Mouse (Mus musculus) lung, adult 18-20 months (tissue): ENCODE data around the gene Dbx2.
A peak's percentile ranks its signal among the peaks of the same experiment; 100 is the strongest.

Experiments used
- DNase-seq, 2 experiments: peaks; one replicate each; pipeline ENCODE4 v3.0.0; 2022; ENCODE audit warnings: mixed read lengths in 2 of 2

Gene Dbx2

GRCm38 (mm10) chr15:95612600-95612999, 43.2 kb downstream of the Dbx2 start:
- DNase-seq: no peak

- no peak for DNase-seq
Observed at GRCm38 (mm10) chr15:95601179-95601578, 54.6 kb downstream of the Dbx2 start.

DNA sequence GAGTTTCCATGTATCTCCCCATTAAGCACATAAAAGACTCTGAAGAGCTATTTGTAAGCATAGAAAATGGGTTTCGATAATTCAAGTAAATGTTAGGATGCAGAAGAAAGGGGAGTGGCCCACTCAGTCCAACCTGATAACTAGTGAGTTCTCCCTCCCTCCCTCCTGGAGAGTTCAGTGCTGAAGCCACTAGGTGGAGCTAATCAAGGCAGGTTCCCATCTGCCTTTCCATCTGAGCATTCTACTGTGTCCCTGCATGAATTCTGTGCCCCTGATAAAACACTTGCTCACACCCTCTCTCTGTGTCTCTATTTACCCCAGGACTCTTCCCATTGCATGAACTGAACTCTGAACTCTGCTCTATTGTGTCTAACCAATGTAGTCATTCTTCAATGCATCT, 57.1 kb downstream of the Dbx2 start:
- no peak for DNase-seq

GRCm38 (mm10) chr15:95586906-95587305, 68.9 kb downstream of the Dbx2 start:
- no peak for DNase-seq

DNA sequence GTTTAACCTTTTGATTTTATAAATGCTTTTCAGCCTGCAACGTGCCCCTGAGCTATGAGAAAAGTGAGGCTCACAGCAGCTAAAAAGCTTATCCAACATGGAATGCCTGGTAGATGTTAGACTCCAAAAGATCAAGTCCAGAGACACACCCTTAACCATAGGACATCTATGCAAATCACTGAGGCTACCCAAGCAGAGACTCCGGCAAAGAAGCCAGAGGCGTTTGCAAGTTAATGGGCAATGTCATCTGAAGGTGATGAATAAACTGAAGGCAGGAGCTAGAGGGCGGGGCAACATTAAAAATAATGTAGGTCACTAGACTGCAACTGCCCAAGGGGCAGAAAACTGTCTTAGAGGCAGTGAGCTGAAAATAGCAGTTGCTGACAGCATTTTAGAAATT, 70.9 kb downstream of the Dbx2 start:
- no peak for DNase-seq

- DNase-seq: peak in 1 of 2 experiments; percentile 12
Observed at GRCm38 (mm10) chr15:95574661-95575060, 81.1 kb downstream of the Dbx2 start.
